Mouse (Mus musculus) erythroblast, embryonic 14.5 days (primary cell): ENCODE measurements around the gene Sdad1.

Source experiments
- GATA1 ChIP-seq: IDR thresholded peaks from 2 replicates; pipeline ENCODE4 v1.6.1; 2012; ENCODE audit warnings: low read length, inconsistent platforms, mixed read lengths
- TAL1 ChIP-seq: IDR thresholded peaks from 3 replicates; pipeline ENCODE4 v1.6.1; 2012; ENCODE audit warnings: low read length, inconsistent platforms, mixed read lengths

DNA sequence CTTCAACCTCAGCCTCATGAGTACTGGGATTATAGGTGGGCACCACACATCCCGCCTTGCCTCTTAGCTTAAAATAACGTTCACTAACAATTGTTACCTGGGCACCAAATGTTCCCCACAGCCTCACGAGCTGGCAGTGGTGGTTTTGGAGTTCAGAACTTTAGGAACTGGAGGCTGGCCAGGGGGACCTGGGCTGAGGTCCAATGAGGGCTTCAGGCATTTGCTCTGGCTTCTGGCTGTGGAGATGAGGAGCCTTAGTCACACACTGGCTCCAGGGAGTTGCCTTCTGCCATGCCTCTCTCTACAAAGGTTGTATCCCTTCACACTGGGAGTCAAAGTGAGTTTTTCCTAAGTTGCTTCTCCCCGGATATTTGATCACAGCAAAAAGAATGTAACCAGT is 27.7 kb downstream of the Sdad1 start:
- TF ChIP-seq GATA1 (no peak), TAL1 (no peak)
